Comparison of ENCODE assay signal across 9 mouse cellular contexts in the genomic region with DNA sequence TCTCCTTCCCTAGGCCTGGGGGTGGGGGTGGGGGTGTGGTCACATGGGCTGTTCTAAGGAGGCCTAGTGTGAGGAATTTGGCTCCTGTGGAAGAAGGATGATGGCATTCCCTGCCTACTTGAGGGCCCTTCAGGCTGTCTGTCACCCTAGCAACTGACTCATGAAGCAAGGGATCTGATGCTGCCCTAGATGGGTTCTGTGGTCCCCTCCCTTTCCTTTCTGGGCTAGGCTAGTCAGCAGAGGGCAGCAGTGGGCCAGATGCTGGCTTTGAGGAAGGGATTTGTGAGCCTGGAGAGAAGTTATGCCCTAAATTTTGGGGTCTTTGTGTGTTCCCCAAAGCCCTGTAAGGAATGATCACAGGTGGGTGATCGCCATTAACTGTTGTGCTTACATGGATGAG. TPM values are rescaled to one million over a fixed set of nuclear protein-coding genes. Genes with fewer than 3 reads are reported as not detected.
DNase-seq lines count a peak whose midpoint lies in the region; TF ChIP-seq lines count a peak whose summit lies in the region.
"Had no signal": no experiment of that assay in that cellular context is flagged by ENCODE, and none has a peak within 500 bp of the region (broad histone marks: within the 10 kb centered on the region; RNA-seq: fewer than 3 reads in every experiment).

No protein-coding gene starts in this region.

- no peak overlapping the region for H3K4me3 ChIP-seq in gastrocnemius, adult 2 months
- no peak overlapping the region for H3K4me3 ChIP-seq in embryonic fibroblast, embryonic 13.5 days (ENCODE audit: insufficient read depth, low read length)
- H3K4me3 ChIP-seq in olfactory bulb, adult 2 months (ENCODE audit: insufficient read depth, low read depth, low read length) = no peak overlapping the region

- peak; percentile 52 for TF ChIP-seq CTCF in gastrocnemius, adult 2 months (IDR thresholded peaks at IDR 0.05)
- TF ChIP-seq CTCF in embryonic fibroblast, embryonic 13.5 days (IDR thresholded peaks at IDR 0.05; ENCODE audit: borderline replicate concordance, insufficient read depth, low read length) = peak; percentile 37; the same call in 1 of the 2 replicates
- TF ChIP-seq CTCF in olfactory bulb, adult 2 months (IDR thresholded peaks at IDR 0.05; ENCODE audit: insufficient read depth, low read depth, low read length) = peak; percentile 81

- H3K4me1 ChIP-seq in embryonic fibroblast, embryonic 13.5 days (ENCODE audit: control insufficient read depth, insufficient read depth, low read length) = no peaks in the 10 kb centered on the region
- H3K4me1 ChIP-seq in olfactory bulb, adult 2 months (ENCODE audit: control insufficient read depth, insufficient read depth, low read length) = peaks cover 14% of the 10 kb centered on the region

- H3K27ac ChIP-seq in gastrocnemius, adult 2 months = no peak overlapping the region
- H3K27ac ChIP-seq in embryonic fibroblast, embryonic 13.5 days (ENCODE audit: insufficient read depth, low read length) = no peak overlapping the region
- H3K27ac ChIP-seq in olfactory bulb, adult 2 months (ENCODE audit: insufficient read depth, low read depth, low read length) = no peak overlapping the region

- WGBS in olfactory bulb, adult 2 months = 53% methylated on average over 1 of the region's 1 CpGs

- DNase-seq in gastrocnemius, adult 2 months = no peak
- DNase-seq in gastrocnemius, adult 8-10 months (ENCODE audit: low spot score in 2 of 2) = no peak
- DNase-seq in urinary bladder, adult 2 months (ENCODE audit: low spot score) = peak; percentile 29
- no peak for DNase-seq in urinary bladder, postnatal 10 days (ENCODE audit: low spot score)
- DNase-seq in layer of hippocampus, postnatal 10 days (ENCODE audit: low spot score in 2 of 2) = peak; percentile 78 to 82
- no peak for DNase-seq in c-Kit-positive CD71-positive TER-119-positive erythroid progenitor cells, embryonic 14.5 days (ENCODE audit: low spot score)

- no peak for TF ChIP-seq POLR2A in embryonic fibroblast, embryonic 13.5 days (IDR thresholded peaks at IDR 0.05; ENCODE audit: low read depth, low read length)
- TF ChIP-seq POLR2A in olfactory bulb, adult 2 months (IDR thresholded peaks at IDR 0.05; ENCODE audit: insufficient read depth, low read depth, low read length) = no peak

- intact Hi-C loops in gastrocnemius, adult 2 months (cut with DNase I) = no loop called here

RNA-seq across cellular contexts. Expression of a gene that starts 29.3 kb away (rescaled TPM):
- not detected for total RNA-seq in gastrocnemius, adult 2 months (2021)
- not detected for total RNA-seq in gastrocnemius, adult 8-10 months (2022)
- polyA plus RNA-seq in urinary bladder, adult 2 months (2012; rRNA removed) = not detected in 2 replicates
- not detected in 2 replicates for polyA plus RNA-seq in embryonic fibroblast, embryonic 13.5 days (2011; ENCODE audit: insufficient read length, low read depth, missing spikeins)
- total RNA-seq in layer of hippocampus, postnatal 10 days (2021) = under 1 TPM in 1 of 2 experiments, not detected in 1; 0.14 TPM
- polyA plus RNA-seq in olfactory bulb, adult 2 months (2012; ENCODE audit: insufficient read depth, insufficient read length, low replicate concordance, missing spikeins) = not detected in 2 replicates
- polyA plus RNA-seq: gonadal fat pad, adult 2 months had no signal

Comparison
In these comparisons a context has a peak if more than half of its experiments do, and no peak if none do; other contexts are left out.
1. DNase-seq: peak in urinary bladder, adult 2 months (single experiment) and layer of hippocampus, postnatal 10 days (2 of 2); none in gastrocnemius, adult 2 months (single experiment), gastrocnemius, adult 8-10 months (0 of 2), urinary bladder, postnatal 10 days (single experiment) and c-Kit-positive CD71-positive TER-119-positive erythroid progenitor cells, embryonic 14.5 days (single experiment).
2. Peak in every context shown above with its lines, with median percentiles within 50 percentile points of each other: CTCF ChIP-seq.